Mouse (Mus musculus): Measurements from ENCODE around the gene Casp14.

Casp14 gene

DNA sequence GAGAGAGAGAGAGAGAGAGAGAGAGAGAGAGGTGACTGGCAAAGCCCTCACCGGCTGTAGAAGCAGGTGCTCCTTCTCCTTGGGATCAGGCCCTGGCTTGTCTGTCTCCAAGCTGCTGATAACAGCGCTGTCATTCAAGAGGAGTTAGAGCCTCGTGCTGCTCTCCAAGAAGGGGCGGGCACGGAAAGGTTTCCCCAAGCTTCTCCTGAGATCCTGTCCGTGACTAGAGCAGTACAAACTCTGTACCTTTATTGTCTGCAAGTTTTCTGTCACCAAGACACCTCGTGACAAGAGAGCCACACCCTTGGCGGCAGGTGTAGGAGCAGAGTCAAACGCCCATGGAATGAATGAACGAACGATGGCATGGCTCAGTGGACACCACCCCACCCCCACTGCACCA lies at the start of gene Casp14:
Gene Casp14 (minus strand): TSS at position 239 of the 400 bp plus-strand sequence.
- DNase-seq (ENCODE audit: extremely low read depth, insufficient read length, low spot score), result no peak

DNA sequence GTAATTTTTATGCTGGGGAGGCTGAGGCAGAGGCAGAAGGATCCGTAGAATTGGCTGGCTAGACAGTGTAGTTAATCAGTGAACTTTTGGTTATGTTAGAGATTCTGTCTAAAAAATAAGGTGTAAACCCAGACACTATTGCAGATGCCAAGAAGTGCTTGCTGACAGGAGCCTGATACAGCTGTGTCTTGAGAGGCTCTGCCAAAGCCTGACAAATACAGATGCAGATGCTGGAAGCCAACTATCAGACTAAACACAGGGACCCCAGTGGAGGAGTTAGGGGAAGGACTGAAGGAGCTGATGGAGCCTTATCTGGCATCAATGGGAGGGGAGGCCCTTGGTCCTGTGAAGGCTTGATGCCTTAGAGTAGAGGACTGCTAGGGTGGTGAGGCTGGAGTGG lies 47.5 kb upstream of the Casp14 start:
- DNase-seq (ENCODE audit: extremely low read depth, insufficient read length, low spot score), result no peak

- DNase-seq (ENCODE audit: extremely low read depth, insufficient read length, low spot score), result no peak
Observed at GRCm38 (mm10) chr10:78756021-78756420, 37.9 kb upstream of the Casp14 start.

DNA sequence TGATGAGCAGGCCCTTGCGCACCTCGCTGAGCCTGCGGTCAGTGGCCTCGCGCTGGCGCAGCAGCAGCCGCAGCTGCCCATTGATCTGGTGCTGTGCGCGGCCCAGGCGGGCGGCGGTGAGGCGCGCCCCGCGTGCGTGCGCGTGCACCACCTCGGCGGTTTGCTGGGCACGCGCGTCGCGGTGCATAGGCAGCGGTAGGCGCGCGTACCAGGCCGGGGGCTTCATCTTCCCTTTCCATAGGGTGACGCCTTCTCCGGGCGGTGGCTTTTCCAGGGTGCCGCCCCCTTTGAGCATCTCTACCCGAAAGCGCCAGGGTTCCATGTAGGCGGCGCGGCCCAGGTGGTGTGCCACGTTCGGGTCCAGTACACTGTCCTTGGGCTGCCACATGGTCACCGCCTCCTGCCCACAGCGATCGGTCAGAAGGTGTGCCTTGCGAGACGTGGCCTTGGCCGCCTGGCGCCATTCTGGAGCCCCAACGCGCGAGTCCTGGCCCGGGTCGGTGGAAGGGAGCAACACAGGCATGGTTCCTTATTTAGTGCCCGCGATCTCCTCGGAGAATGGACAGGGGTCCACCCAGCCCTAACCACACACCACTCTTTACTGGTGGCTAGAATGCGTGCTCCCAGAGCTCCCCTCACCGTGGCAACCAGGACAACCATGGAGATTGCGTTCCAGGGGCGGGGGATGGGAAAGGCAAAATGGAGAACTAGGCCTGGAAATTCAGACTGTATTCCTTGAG lies 34.5 kb upstream of the Casp14 start, which contains the start of gene Ccdc105:
Gene Ccdc105 (minus strand): TSS at position 614 of the 740 bp plus-strand sequence.
- no peak for DNase-seq (ENCODE audit: extremely low read depth, insufficient read length, low spot score)

DNA sequence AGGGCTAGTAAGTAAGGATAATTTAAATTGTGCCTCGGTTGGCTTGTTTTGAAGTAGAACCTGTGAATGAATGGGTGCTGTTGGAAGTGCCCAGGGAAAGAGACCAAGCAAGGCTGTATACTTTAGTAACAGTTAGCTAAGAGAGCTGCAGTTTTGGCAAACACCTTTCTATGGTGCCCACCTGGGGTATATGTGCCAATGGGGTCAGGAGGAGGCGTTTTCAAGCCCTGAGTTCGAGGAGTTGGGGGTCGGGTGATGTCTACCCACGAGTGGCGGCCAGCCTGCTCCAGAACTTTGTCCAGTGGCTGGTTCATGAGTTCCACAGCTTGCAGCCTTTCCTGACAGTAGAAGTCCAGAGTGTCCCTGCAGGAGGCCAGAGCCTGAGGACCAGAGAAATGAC lies 30.9 kb upstream of the Casp14 start:
- DNase-seq (ENCODE audit: extremely low read depth, insufficient read length, low spot score), result no peak

DNA sequence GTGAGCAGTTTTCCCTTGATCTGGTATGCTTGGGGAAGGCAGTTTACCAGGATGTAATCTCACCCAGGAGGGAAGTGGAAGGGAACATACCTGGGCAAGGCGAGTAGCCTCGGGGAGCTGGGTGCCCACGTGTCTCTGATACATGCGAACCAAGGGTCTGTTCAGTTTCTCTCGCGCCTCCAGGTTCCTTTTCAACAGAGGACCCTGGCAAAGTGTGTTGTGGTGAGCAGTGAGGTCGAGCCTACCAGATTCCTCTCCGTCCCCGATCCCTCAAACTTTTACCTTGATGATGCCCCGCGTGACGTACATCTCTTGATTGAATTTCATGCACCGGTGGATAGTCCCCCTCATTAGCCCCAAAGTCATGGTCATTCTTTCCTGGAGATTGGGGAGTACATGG lies 30.1 kb upstream of the Casp14 start:
- no peak for DNase-seq (ENCODE audit: extremely low read depth, insufficient read length, low spot score)

GRCm38 (mm10) chr10:78747035-78747721 lies 29.1 kb upstream of the Casp14 start:
- DNase-seq (ENCODE audit: extremely low read depth, insufficient read length, low spot score), result no peak

- no peak for DNase-seq (ENCODE audit: extremely low read depth, insufficient read length, low spot score)
Observed at GRCm38 (mm10) chr10:78745453-78746232, 27.5 kb upstream of the Casp14 start.

DNA sequence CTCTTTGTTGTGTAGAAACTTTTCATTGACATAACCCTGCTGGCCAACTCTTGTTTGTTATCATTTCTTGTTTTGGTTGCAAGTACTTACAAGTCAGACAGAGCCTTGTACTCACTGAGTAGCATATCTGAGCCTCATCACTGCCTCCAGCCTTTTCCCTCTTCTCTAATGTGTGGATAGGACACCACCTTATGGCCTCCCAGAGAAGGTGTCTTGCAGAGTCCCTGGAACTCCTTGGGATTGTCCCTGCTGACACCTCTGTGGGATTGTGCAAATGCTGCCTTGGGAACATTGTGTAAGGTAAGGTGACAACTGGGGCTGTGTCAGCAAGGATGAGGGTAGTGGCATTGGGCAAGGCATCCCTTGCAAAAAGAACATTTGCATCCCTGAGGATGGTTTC lies 25.6 kb upstream of the Casp14 start:
- DNase-seq (ENCODE audit: extremely low read depth, insufficient read length, low spot score), result no peak

GRCm38 (mm10) chr10:78739821-78740220 lies 21.7 kb upstream of the Casp14 start:
- DNase-seq (ENCODE audit: extremely low read depth, insufficient read length, low spot score), result no peak

DNA sequence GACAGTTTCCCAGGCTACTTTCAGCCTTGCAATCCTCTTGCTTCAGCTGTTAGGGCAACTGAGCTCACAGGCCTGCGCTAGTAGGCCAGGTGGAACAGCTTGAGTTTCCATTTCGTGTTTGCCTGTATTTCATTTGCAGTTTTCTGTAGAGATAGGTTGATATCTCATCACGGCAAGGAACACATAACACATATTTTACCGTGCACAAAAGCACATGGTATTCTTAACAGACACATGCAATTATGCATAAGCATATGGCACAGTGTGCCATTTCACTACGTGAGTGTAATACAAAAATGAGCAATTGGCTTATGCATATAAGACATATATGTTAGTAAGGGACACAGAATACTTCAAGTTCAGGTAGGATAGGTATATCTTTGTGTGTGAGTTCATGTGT lies 9.8 kb upstream of the Casp14 start:
- no peak for DNase-seq (ENCODE audit: extremely low read depth, insufficient read length, low spot score)

DNA sequence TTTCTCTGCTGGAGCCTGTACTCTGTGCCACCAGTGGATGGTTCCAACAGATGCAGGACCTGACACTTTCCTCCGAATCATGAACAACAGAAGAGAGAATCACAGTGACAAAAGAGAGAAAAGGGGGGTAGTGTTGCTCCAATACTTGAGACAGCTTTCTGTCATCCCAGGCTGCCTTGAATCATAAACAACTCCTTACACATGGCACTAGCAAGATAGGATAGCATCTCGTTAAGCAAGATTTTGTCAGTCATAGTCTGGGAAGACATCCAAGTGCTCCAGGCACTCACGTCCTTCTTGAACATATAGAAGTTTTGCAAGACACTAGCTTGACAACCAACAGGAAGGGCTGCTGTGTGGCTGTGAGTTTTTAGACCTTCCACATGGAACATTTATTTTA lies 8.9 kb upstream of the Casp14 start:
- DNase-seq (ENCODE audit: extremely low read depth, insufficient read length, low spot score), result no peak

- no peak for DNase-seq (ENCODE audit: extremely low read depth, insufficient read length, low spot score)
Observed at GRCm38 (mm10) chr10:78723416-78723815, 5.3 kb upstream of the Casp14 start.

DNA sequence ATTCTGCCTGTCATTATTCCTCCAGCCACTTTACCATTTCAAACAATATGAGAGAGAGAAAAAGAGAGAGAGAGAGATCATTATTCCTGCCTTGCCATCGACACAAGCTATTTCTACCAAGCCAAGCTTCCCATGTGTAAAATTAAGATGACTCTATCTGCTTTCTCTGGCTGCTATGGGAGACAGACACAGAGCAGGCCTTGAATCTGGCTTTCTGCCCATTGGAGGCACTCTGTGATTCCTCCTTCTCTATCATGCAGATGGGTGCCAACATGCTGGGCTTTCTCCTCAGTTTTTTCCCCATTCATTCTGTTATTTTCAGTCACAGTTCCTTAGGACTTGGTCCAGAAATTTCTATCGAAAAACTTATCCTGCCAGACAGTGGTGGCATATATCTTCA lies 4.6 kb upstream of the Casp14 start:
- no peak for DNase-seq (ENCODE audit: extremely low read depth, insufficient read length, low spot score)

DNA sequence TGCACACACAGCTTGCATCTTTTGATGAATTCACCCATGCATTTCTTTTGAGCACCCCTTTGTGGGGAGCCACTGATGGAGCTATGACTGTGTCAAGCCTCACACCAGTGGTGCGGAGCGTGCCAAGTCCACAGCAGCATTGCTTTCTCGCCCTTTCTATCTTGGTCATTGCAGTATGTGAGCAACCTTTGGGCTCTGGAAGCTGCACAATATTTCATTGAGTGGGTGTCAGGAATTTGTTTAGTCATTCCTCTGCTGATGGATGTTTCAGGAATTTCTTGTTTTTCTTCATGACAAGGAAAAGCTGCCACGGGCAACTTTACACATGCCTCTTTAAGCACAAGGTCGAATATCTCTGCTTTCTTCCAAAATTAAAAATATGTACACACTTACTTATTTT lies 3.9 kb upstream of the Casp14 start:
- DNase-seq (ENCODE audit: extremely low read depth, insufficient read length, low spot score), result no peak

DNA sequence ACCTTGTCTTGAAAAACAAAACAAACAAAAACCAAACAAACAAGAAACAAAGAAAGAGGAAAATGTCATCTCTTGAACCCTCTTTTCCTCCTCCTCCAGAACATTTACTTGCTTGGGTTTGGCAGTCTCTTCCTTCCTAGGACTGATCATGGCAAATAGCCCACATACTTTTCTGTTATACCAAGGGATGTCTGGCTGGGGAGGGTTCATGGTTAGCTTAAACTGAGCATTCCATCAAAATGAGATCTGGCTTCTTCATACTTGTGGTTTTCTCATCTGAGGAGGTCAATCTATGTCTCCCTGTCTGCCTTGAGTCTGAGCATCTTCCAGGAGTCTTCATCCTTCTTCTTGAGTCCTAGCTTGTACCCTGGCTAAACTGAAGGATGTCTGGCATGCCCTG lies 1.9 kb downstream of the Casp14 start:
- DNase-seq (ENCODE audit: extremely low read depth, insufficient read length, low spot score), result no peak

- DNase-seq (ENCODE audit: extremely low read depth, insufficient read length, low spot score), result no peak
Observed at GRCm38 (mm10) chr10:78715156-78715555, 2.9 kb downstream of the Casp14 start.

DNA sequence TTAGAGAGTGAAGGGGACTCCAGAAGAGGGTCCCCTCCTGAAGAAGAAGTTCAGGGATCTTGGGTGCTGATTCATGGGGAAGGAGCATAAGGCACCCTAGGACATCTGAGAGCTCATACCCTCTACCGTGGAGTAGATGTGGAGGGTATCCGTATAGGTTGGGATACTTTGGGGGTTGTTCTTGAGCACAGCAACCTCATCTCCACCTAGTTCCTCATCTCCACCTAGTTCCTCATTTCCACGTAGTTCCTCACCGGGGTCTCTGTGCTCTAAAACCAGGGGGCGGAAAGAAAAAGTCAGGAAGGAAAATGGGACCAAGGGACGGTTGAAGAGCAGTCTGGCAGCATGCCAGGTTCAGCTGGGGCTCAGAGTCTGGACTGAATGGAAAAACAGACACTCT lies 4.0 kb downstream of the Casp14 start:
- DNase-seq (ENCODE audit: extremely low read depth, insufficient read length, low spot score), result no peak

DNA sequence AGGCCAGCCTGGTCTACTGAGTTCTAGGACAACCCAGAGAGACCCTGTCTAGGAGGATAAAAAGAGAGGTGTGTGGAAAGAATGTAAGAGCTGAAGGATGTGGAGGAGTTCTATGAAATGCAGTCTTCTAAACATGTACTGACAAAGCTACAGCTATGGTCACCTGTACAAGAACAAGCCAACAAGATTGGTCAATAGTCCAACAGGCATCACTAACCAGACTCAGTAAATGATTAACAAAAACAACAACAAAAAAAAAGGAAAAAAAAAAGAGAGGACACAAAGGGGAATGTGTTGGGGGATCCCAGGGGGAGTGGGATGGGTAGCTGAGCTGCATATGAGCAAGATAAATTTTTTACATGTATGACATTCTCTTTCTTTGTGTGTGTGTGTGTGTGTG lies 7.4 kb downstream of the Casp14 start:
- DNase-seq (ENCODE audit: extremely low read depth, insufficient read length, low spot score), result no peak

GRCm38 (mm10) chr10:78700881-78701280 lies 17.2 kb downstream of the Casp14 start:
- no peak for DNase-seq (ENCODE audit: extremely low read depth, insufficient read length, low spot score)

DNA sequence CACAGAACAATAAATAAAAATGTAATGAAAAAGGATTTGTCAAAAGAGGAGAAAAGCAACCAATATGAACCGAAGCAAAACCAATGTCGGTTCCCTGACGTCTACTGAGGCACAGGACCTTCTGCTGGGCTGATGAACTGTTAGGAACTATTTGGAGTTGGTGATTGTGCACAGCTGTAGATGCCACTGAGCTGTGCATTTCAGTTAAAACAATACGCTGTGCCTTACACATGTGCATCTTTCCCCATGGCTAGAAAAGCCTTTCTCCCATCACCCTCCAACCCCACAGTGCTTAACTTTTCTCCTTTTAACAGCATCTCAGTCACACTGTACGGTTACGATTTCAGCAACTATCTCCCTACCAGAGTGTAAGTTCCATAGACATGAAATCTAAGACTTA lies 28.1 kb downstream of the Casp14 start:
- no peak for DNase-seq (ENCODE audit: extremely low read depth, insufficient read length, low spot score)
